Mouse (Mus musculus): ENCODE results near the gene Srsf10. TPM values are rescaled to one million over a fixed set of nuclear protein-coding genes. Genes with fewer than 3 reads are reported as not detected.

Srsf10 gene
- polyA plus RNA-seq, 1 experiment from 2014 or later = 264 TPM

DNA sequence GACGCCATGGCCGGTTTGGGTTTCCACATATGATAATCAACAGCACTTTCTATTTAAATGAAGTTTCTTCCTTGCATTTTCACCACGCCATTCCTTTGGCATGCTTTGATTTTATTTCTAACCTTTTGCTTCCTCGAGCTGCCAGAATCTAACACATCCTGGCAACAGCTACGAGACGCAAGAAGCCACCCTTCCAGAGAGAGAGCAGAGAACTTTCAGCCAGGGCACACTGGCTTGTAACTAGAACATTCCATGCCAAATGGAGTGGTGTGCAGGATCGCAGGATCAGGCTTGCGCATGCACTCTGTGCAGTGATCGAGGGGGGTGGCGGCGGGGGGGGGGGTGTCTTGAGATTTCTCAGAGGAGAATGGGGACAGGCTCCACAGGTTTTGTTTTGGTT, 23.5 kb upstream of the Srsf10 start:
- Histone ChIP-seq H3K4me2 (ENCODE audit: low read depth, low read length) (no peak overlapping the region), H3K36me3 (ENCODE audit: control insufficient read depth, insufficient read depth, low read length) (no peaks in the 10 kb centered on the region), H3K9me3 (ENCODE audit: control insufficient read depth, low read length) (no peaks in the 10 kb centered on the region), H3K27ac (ENCODE audit: low read length) (peak overlapping the region; percentile 48), H3K4me1 (replicated peaks; ENCODE audit: control insufficient read depth, insufficient read depth, low read length) (peaks cover 21% of the 10 kb centered on the region), H3K9ac (ENCODE audit: low read length) (no peak overlapping the region), H3K4me3 (ENCODE audit: low read length) (no peak overlapping the region), H3K27me3 (ENCODE audit: control insufficient read depth, insufficient read depth, low read depth, low read length) (no peaks in the 10 kb centered on the region)
- peak; percentile 51 for ATAC-seq (ENCODE audit: low read depth)
- WGBS = 41% methylated on average over 11 of the region's 11 CpGs

DNA sequence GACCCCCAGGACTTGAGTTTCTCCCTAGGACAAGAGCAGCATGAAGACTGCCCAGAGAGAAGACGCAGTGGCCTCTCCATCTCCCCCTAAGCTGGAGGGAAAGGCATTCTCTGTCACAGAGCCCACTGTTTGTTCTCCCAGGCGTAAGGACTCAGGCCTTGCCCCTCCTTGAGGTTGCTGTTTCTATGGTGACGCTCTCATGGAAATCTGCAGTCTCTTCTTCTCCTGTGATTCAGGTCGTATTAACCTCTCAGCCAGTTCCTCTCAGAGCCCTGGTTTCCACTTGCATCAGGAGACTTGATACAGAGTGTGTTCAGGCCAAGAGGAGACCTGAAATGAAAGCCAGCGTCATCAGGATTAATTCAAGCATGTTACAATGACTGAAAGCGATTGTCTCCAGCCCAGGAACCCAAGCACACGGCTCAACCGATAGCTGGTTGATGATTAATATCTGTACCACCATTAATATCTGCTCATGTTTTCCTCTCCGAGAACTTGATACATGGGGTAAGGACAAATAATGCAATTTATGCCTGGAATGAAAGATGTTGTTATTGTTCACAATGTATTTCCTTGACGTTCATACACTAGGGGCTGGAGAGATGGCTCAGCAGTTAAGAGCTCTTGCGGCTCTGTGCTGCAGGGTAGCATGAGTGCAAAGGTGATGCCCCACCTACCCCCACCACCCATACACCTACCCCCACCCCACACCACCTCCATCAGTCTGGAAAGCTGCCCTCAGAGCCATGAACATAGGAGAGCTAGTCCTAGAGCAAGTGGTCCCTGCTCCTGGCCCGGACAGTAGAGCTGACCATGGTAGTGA, 22.0 kb upstream of the Srsf10 start:
- Histone ChIP-seq H3K27me3 (ENCODE audit: control insufficient read depth, insufficient read depth, low read depth, low read length) (no peaks in the 10 kb centered on the region), H3K4me1 (replicated peaks; ENCODE audit: control insufficient read depth, insufficient read depth, low read length) (peaks cover 21% of the 10 kb centered on the region), H3K9ac (ENCODE audit: low read length) (no peak overlapping the region), H3K9me3 (ENCODE audit: control insufficient read depth, low read length) (no peaks in the 10 kb centered on the region), H3K4me3 (ENCODE audit: low read length) (no peak overlapping the region), H3K4me2 (ENCODE audit: low read depth, low read length) (no peak overlapping the region), H3K36me3 (ENCODE audit: control insufficient read depth, insufficient read depth, low read length) (no peaks in the 10 kb centered on the region), H3K27ac (ENCODE audit: low read length) (peak overlapping the region; percentile 25; the same call in 1 of the 2 replicates)
- no peak for ATAC-seq (ENCODE audit: low read depth)
- WGBS = 45% methylated on average over 12 of the region's 12 CpGs

DNA sequence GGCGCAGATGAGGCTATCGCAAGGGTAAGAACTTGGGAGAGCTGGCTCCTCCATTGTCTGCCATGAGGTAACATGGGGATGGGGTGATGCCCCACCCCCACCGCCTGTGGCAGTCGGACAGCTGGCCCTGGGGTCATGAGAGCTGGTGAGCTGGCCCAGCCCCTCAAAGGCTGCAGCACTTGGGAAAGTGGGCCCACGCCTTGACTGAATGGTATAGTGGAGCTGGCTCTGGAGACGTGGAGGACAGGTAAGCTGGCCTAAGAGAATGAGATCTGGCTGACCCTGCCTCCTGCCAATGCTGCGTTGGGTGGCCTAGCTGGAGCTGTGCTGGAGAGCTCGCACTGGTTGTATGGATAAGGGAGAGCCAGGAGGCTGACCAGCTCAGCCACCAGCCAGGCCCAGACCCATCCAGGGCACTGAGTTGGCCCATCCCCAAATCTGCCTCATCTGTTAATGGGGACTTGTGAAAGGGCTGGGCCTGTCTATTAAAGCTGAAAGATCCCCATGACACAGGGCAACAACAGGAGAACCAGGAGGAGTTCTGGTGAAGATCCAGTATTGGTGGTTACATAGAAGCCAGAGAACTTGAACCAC, 21.3 kb upstream of the Srsf10 start:
- WGBS = 70% methylated on average over 8 of the region's 8 CpGs
- Histone ChIP-seq H3K27me3 (ENCODE audit: control insufficient read depth, insufficient read depth, low read depth, low read length) (no peaks in the 10 kb centered on the region), H3K4me2 (ENCODE audit: low read depth, low read length) (no peak overlapping the region), H3K4me1 (replicated peaks; ENCODE audit: control insufficient read depth, insufficient read depth, low read length) (peaks cover 17% of the 10 kb centered on the region), H3K27ac (ENCODE audit: low read length) (no peak overlapping the region), H3K9me3 (ENCODE audit: control insufficient read depth, low read length) (no peaks in the 10 kb centered on the region), H3K4me3 (ENCODE audit: low read length) (no peak overlapping the region), H3K36me3 (ENCODE audit: control insufficient read depth, insufficient read depth, low read length) (no peaks in the 10 kb centered on the region), H3K9ac (ENCODE audit: low read length) (no peak overlapping the region)
- ATAC-seq (ENCODE audit: low read depth) = no peak

DNA sequence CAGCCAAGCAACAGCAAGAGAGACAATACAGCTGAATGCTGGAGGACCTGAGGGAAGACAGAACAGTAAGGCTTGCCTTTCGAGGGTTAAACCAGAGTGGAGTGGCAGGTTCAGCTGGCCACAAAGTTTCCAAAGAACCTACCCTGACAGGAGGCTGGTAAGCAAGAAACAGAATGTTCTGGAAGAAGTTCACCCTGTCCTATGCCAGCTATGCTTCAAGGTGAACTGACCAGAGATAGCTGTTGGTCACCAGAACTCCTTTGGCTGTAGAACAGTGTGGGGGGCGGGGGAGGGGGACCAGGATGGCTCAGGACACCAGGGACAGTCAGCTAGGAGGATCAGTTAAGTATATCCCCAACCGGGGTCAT, 16.6 kb upstream of the Srsf10 start:
- no peak for ATAC-seq (ENCODE audit: low read depth)
- H3K27ac ChIP-seq (ENCODE audit: low read length) = no peak overlapping the region
- H3K9ac ChIP-seq (ENCODE audit: low read length) = no peak overlapping the region
- no peaks in the 10 kb centered on the region for H3K27me3 ChIP-seq (ENCODE audit: control insufficient read depth, insufficient read depth, low read depth, low read length)
- H3K9me3 ChIP-seq (ENCODE audit: control insufficient read depth, low read length) = no peaks in the 10 kb centered on the region
- H3K4me2 ChIP-seq (ENCODE audit: low read depth, low read length) = no peak overlapping the region
- no peaks in the 10 kb centered on the region for H3K36me3 ChIP-seq (ENCODE audit: control insufficient read depth, insufficient read depth, low read length)
- H3K4me1 ChIP-seq (replicated peaks; ENCODE audit: control insufficient read depth, insufficient read depth, low read length) = 0 out of 2 replicates have a peak, but pooled peaks cover 3% of the 10 kb centered on the region
- 71% methylated on average over 3 of the region's 3 CpGs for whole genome bisulfite sequencing
- H3K4me3 ChIP-seq (ENCODE audit: low read length) = no peak overlapping the region

DNA sequence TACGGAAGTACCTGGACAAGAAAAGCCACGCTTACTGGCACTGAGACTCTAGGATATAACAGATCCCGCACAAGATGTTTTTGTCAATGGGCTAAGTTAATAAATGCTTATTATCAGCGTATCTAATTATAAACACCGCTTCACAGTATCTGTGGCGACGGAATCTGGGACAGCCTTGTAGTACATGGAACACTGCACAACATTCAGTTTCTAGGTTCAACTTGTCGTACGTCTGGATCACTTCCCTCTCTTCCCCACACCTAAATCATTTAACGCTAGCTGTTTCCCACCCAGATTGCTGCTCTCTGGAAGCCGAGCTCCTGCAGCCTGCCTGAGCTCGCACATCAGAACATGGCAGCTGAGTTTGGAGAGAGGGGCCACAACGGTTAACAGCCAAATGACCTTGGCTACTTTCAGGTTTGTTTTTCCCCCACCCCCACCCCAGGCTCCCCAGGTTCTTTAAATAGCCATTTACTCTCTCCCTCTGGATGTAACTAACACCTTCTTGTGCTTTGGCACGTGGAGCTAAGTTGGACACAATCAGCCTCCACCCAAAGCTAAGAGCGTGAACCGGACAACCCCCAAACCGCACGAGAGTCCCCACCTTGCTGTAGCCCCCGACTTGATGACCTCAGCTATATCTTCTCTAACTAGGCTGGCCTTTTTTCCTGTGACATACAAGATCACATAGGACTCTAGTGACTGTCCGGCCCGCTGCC, 16.1 kb upstream of the Srsf10 start:
- Histone ChIP-seq H3K27ac (ENCODE audit: low read length) (no peak overlapping the region), H3K9ac (ENCODE audit: low read length) (no peak overlapping the region), H3K4me3 (ENCODE audit: low read length) (no peak overlapping the region), H3K4me1 (replicated peaks; ENCODE audit: control insufficient read depth, insufficient read depth, low read length) (no peaks in the 10 kb centered on the region), H3K27me3 (ENCODE audit: control insufficient read depth, insufficient read depth, low read depth, low read length) (no peaks in the 10 kb centered on the region), H3K4me2 (ENCODE audit: low read depth, low read length) (no peak overlapping the region), H3K36me3 (ENCODE audit: control insufficient read depth, insufficient read depth, low read length) (no peaks in the 10 kb centered on the region), H3K9me3 (ENCODE audit: control insufficient read depth, low read length) (no peaks in the 10 kb centered on the region)
- ATAC-seq (ENCODE audit: low read depth) = no peak
- 67% methylated on average over 21 of the region's 21 CpGs for whole genome bisulfite sequencing

DNA sequence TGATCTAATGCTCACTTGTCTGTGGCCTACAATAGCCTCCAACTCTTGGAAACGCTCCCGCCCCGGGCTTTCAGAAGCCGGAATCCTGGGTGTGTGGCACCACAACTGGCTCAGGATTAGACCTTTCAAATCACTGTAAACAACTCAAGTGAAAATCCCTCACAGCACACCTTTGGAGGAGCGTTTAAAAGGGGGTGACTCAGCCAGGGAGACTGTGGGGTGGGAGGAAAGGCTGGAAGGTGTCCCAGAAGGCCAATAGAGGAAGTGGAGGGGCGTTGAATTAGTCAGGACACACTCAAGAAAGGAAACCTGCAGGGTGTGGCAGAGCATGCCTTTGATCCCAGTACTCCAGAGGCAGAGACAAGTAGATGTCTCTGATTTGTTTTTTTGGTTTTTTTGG, 11.1 kb upstream of the Srsf10 start:
- Histone ChIP-seq H3K4me1 (replicated peaks; ENCODE audit: control insufficient read depth, insufficient read depth, low read length) (no peaks in the 10 kb centered on the region), H3K9ac (ENCODE audit: low read length) (no peak overlapping the region), H3K4me2 (ENCODE audit: low read depth, low read length) (no peak overlapping the region), H3K9me3 (ENCODE audit: control insufficient read depth, low read length) (peaks cover 4% of the 10 kb centered on the region), H3K27ac (ENCODE audit: low read length) (no peak overlapping the region), H3K36me3 (ENCODE audit: control insufficient read depth, insufficient read depth, low read length) (no peaks in the 10 kb centered on the region), H3K27me3 (ENCODE audit: control insufficient read depth, insufficient read depth, low read depth, low read length) (no peaks in the 10 kb centered on the region), H3K4me3 (ENCODE audit: low read length) (no peak overlapping the region)
- 0 out of 2 replicates have a peak, but pooled peaks have one; percentile 28 for ATAC-seq (ENCODE audit: low read depth)
- WGBS = 58% methylated on average over 6 of the region's 6 CpGs

DNA sequence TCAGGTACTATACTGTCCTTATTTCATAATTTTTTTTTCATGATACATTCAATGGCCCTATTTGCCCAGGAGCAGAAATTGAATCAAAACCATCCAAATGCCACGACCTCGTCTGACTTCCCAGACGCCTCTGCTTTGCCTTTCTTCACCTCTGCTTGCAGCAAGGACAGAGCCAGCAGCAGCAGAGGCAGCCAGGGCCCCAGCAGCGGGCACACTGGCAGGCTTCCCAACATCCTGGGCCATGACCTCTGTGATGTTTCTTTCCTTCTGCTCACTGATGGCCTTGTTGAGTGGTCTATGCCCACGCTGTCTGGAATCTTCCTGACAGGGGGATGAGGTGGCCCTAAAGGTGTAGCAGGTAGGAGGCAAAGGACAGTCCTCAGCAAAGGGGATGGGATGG, 8.0 kb upstream of the Srsf10 start:
- H3K36me3 ChIP-seq (ENCODE audit: control insufficient read depth, insufficient read depth, low read length) = no peaks in the 10 kb centered on the region
- no peak overlapping the region for H3K27ac ChIP-seq (ENCODE audit: low read length)
- no peaks in the 10 kb centered on the region for H3K27me3 ChIP-seq (ENCODE audit: control insufficient read depth, insufficient read depth, low read depth, low read length)
- H3K9ac ChIP-seq (ENCODE audit: low read length) = no peak overlapping the region
- ATAC-seq (ENCODE audit: low read depth) = no peak
- WGBS = 42% methylated on average over 5 of the region's 5 CpGs
- H3K4me1 ChIP-seq (replicated peaks; ENCODE audit: control insufficient read depth, insufficient read depth, low read length) = 0 out of 2 replicates have a peak, but pooled peaks cover 3% of the 10 kb centered on the region
- H3K4me3 ChIP-seq (ENCODE audit: low read length) = no peak overlapping the region
- peaks cover 4% of the 10 kb centered on the region for H3K9me3 ChIP-seq (ENCODE audit: control insufficient read depth, low read length)
- H3K4me2 ChIP-seq (ENCODE audit: low read depth, low read length) = no peak overlapping the region

DNA sequence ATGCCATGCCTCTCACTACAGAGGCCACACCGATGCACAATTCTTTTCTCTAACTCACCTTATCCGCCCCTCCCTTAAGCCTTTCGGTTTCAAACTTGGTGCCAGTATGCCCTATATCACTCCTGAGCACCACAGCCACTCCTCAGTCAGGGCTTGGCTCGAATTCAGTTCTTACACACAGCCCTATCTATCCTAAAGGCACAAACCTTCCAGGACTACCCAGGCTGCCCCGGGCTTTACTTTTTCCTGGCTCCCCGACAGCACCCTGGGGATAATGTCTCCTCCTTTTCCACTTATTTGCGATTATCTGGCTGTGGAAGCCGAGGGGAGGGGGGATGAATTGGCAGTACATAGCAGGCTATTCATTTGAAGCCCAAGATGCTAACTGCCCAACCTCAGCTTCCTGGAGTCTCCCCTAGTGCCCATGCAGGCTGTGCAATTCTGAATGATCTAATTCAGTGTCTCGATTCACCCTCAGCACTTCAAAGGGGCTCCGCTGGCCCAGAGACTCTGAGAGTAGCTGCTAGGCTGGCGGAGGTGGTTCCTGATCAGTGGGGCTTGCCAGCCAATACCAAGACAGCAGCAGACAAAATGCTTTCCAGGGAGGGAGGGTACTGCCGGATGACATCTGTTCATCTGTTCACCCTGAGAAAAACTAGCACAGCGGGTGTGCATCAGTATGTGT, 5.0 kb upstream of the Srsf10 start:
- 36% methylated on average over 13 of the region's 13 CpGs for WGBS
- Histone ChIP-seq H3K9me3 (ENCODE audit: control insufficient read depth, low read length) (no peaks in the 10 kb centered on the region), H3K4me2 (ENCODE audit: low read depth, low read length) (no peak overlapping the region), H3K27ac (ENCODE audit: low read length) (no peak overlapping the region), H3K4me1 (replicated peaks; ENCODE audit: control insufficient read depth, insufficient read depth, low read length) (peaks cover 7% of the 10 kb centered on the region; the same call in 1 of the 2 replicates), H3K9ac (ENCODE audit: low read length) (peak overlapping the region; percentile 25; the same call in 1 of the 2 replicates), H3K4me3 (ENCODE audit: low read length) (no peak overlapping the region), H3K27me3 (ENCODE audit: control insufficient read depth, insufficient read depth, low read depth, low read length) (no peaks in the 10 kb centered on the region), H3K36me3 (ENCODE audit: control insufficient read depth, insufficient read depth, low read length) (no peaks in the 10 kb centered on the region)
- ATAC-seq (ENCODE audit: low read depth) = no peak

DNA sequence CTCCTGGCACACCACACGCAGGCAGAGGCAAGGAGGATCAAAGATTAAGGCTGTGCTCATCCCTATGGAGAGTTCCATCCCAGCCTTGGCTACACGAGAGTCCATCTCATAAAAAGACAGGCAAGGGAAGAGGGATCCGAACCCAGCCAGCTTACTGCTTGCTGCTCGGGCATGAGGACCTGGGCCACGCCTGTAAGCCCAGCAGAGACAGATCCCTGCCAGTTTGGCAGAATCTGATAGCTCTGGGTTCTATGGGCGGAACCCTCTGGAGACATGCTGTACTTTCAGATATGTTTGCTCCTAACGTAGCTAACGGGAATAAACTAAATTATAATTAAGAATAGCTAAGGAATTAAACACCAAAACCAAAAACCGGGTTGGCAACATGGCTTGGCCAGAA, 3.6 kb upstream of the Srsf10 start:
- Histone ChIP-seq H3K9ac (ENCODE audit: low read length) (no peak overlapping the region), H3K4me2 (ENCODE audit: low read depth, low read length) (no peak overlapping the region), H3K9me3 (ENCODE audit: control insufficient read depth, low read length) (no peaks in the 10 kb centered on the region), H3K27me3 (ENCODE audit: control insufficient read depth, insufficient read depth, low read depth, low read length) (no peaks in the 10 kb centered on the region), H3K4me1 (replicated peaks; ENCODE audit: control insufficient read depth, insufficient read depth, low read length) (peaks cover 7% of the 10 kb centered on the region; the same call in 1 of the 2 replicates), H3K4me3 (ENCODE audit: low read length) (no peak overlapping the region), H3K27ac (ENCODE audit: low read length) (no peak overlapping the region), H3K36me3 (ENCODE audit: control insufficient read depth, insufficient read depth, low read length) (no peaks in the 10 kb centered on the region)
- no peak for ATAC-seq (ENCODE audit: low read depth)
- 80% methylated on average over 9 of the region's 9 CpGs for WGBS
